Mouse (Mus musculus) 3134 (cell line): Measurements from ENCODE around the gene Ndufa7.
"Not testable (repeated sequence)": the region's sequence is repeated elsewhere in the genome, so short reads cannot be mapped to it uniquely, and the experiment has no call there.

Experiments used
- DNase-seq: peaks from one replicate; pipeline ENCODE4 v3.0.0-alpha.2; 2011; ENCODE audit warnings: low spot score; ENCODE audit not compliant: insufficient read length; ENCODE audit errors: extremely low read depth

The Ndufa7 gene

GRCm38 (mm10) chr17:33810334-33811141 lies 13.8 kb upstream of the Ndufa7 start, which contains the start of gene Kank3:
Gene Kank3, plus strand, starts transcription at chr17:33810519.
- no peak for DNase-seq

DNA sequence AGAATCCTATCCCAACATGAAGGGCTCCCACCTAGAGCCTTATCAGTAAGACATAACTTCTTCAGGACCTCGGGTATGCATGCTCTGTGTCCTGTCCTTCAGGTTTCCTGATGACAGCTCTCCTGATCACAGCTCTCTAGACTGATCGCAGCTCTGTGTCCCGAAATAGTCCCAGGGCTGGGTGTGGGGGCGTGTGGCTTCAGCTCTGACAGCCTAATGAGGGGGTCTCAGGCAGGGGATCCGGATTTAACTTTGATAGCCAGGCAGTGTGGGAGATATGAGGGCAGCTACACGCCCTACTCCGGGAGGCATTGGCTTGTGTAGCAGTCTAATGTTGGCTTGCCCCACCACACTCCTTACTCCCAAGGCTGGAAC lies 13.2 kb upstream of the Ndufa7 start:
- no peak for DNase-seq

DNA sequence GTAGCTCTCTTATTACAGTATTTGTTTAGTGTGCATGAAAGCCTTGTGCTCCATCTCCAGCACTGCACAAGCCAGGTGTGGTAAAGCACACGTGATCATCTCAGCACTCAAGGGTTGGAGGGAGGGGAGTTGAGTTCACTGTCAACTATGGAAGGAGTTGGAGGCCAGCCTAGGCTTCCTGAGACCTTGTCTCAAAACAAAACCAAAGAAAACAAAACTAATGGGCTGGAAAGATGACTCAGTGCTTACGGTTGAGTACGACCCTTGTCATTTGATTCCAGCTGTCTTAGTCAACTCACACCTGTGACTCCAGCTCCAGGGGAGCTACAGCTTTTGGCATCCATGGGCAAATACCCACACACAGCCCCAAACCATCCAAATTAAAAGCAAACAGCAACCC lies 11.9 kb upstream of the Ndufa7 start:
- peak; percentile 58 for DNase-seq

- peak; percentile 41 for DNase-seq
Observed at GRCm38 (mm10) chr17:33812990-33813389, 11.4 kb upstream of the Ndufa7 start.

- DNase-seq, result no peak
Observed at GRCm38 (mm10) chr17:33815399-33815798, 9.0 kb upstream of the Ndufa7 start.

GRCm38 (mm10) chr17:33816612-33817011 lies 7.8 kb upstream of the Ndufa7 start:
- DNase-seq, result no peak

GRCm38 (mm10) chr17:33817184-33817968 lies 7.0 kb upstream of the Ndufa7 start:
- peak; percentile 95 for DNase-seq

GRCm38 (mm10) chr17:33817969-33818643 lies 6.3 kb upstream of the Ndufa7 start:
- no peak for DNase-seq

DNA sequence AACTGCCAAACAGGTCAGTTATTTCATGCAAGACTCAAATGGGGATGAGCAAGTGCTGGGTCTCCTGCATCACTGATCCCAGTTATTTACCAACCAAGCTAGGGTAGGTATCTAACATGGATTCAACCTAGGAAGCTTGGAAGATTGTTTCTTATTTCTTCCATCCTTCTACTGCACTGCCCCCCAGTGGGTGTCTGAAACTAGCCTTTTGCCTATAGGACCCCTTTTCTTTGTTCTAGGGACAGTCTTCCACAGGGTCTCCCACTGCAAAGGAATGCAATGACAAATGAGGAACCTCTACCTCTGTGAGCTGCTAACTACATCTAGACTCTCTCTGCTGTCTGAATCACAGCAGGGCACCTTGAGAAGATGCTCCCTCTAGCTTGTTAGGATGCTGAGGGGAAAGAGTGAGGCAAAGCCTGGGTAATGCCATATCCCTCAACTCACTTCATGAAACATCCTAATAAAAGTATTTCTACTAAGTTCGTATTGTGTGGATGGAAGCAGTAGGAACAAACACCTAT lies 1.9 kb upstream of the Ndufa7 start:
- no peak for DNase-seq

- DNase-seq, result not testable (repeated sequence)
Observed at GRCm38 (mm10) chr17:33823171-33823570, 1.2 kb upstream of the Ndufa7 start.

DNA sequence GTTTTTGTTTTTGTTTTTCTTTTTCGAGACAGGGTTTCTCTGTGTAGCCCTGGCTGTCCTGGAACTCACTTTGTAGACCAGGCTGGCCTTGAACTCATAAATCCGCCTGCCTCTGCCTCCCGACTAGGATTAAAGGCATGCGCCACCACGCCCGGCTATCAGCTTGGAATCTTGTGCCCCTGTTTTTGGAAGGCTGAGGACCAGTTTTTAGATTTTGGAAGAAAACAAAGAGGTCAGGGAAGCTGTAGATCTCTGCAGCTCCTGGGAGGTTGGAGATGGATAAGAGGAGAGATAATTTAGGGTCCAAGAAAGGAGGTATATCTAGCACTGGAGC lies 592 bp downstream of the Ndufa7 start:
- not testable (repeated sequence) for DNase-seq

DNA sequence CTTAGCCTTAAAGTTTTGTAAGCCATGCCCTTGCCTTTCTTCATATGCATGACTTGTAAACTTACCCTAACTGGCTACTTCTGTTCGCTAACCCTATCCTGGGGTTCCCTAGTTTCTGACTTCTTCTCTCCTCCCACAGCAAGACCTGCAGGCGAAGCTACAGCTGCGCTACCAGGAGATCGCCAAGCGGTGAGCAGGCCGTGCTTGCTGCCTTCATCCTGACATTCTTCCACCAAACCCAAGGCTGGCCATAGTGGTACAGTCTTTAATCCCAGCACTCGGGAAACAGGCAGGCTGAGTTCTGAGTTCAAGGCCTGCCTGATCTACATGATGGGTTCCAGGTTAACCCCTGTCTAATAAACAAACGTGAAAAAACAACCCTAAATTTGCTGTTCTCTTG lies 1.1 kb downstream of the Ndufa7 start:
- no peak for DNase-seq

GRCm38 (mm10) chr17:33826850-33827249 lies 2.5 kb downstream of the Ndufa7 start:
- DNase-seq, result no peak

DNA sequence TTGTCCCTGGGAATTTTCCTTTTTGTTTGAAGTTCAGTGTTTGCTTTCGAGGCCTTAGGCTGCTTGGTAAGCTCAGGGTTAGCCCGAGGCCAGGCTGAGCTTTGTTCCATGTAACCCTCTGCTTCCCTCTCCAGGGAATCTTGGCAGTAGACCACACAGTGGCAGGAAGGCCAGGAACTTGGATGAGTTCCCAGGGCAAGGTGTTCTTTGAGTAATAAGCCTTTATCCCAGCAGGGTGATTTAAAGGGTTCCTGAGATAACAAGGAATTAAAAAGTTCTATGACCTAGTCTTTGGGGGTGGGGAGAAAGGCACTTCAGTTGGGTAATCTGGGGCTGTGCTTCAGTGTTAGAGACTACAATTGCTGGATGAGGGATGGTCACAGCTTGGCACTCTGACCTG lies 4.5 kb downstream of the Ndufa7 start:
- no peak for DNase-seq

DNA sequence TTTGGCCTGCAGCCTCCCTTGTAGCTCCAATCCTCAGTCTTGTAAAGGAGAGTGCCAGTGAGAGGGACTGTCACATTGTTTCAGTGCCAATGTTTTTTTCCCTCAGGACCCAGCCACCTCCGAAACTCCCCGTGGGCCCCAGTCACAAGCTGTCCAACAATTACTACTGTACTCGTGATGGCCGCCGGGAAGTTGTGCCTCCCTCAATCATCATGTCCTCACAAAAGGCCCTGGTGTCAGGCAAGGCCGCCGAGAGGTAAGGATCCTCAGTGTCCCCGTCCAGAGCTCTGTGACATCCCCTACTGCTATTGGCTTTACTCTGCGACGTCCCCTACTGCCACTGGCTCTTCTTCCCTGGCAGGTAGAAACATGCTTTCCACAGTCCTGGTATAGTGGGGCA lies 5.2 kb downstream of the Ndufa7 start:
- no peak for DNase-seq

DNA sequence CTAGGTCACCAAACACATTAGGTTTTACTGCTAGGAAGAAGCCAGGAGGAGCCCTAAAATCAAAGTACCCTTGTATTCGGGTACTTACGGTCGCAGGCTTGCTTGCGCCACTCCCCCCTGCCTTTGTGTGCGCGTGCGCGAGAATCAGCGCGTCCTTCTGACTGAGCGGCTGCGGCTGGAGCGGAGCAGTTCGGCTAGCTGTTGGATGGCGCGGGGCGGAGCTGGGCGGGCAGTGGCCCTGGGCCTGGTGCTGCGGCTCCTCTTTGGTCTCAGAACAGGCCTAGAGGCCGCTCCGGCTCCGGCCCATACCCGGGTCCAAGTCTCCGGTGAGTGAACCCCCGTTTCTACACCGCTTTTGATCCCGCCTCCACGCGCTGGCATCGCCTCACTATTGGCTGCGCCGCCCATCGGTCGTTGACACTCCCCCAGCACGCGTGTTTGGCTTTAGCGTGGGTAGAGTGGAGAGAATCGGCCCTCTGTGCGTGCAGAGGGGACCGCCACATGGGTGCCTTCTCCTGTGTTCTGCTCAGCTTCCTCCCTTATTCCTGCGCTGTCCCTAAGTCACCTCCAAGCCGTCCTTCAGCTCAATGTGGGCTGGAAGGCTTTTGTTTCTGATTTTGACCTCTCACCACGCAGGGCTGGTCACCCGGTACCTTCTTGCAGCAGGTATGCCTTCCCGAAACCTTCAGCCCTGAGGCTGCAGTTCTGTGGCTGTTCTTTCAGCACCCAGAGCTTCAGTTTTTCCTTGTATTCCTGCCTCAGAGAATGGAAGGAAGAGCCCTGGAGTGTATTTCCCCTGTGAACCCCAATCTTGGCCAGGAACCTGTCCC lies 18.8 kb downstream of the Ndufa7 start, which contains the start of gene Cd320:
Gene Cd320 (plus strand): TSS at position 126 of the 830 bp plus-strand sequence.
- peak; percentile 91 for DNase-seq

DNA sequence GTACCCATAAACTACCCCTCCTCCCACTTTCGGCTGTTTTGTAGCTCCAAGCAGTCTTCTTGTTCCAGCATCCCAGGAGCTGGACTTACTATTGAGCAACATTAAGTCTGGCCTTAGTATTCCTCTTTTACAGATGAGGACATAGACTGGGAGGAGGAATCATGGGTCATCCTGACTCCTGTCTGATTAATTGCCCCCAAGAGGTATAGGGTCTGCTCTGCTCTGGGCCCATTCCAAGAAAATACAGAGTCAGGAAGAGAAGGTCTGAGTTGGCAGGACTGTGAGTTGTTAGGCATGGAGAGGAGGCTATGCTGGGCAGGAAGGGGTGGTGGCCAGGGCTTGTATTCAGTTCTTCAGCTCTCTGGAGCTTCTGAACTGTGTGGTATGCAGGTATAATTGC lies 19.8 kb downstream of the Ndufa7 start:
- no peak for DNase-seq

DNA sequence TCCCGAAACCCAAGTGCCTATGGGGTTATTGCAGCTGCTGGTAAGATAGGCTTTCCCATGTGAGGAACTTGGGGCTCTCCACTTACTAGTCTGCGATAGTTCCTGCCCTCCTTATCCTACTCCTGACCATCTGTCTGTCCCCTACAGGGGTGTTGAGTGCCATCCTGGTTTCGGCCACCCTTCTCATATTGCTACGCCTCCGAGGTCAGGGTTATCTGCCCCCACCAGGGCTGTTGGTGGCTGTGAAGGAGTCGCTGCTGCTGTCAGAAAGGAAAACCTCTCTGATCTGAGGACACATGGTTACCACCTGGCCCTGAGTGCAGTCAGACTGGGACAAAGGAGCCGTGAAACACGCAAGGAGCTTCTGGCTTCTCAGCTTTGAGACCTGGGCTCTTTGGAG lies 23.8 kb downstream of the Ndufa7 start:
- no peak for DNase-seq

- DNase-seq, result no peak
Observed at GRCm38 (mm10) chr17:33851331-33851730, 27.0 kb downstream of the Ndufa7 start.

DNA sequence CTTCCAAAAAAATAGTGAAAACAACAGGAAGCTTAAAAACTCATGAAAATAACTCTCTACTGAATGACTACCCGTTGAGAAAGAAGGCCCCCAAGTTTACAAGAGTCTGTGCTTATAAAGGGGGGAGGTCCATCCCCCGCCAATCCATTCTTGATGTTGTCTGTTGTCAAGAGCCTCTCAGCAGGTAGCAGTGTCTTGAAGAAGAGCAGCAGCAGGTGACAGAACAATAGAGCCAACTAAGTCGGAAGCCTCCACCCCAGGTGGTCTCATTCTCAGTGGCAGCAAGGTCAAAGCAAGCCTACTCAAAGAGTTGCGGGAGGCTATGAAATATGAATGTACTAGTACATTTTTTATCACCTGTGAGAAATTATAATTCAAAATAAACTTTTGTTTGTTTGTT lies 33.4 kb downstream of the Ndufa7 start:
- no peak for DNase-seq
